ENCODE assay signal across 19 mouse cellular contexts in the genomic region with DNA sequence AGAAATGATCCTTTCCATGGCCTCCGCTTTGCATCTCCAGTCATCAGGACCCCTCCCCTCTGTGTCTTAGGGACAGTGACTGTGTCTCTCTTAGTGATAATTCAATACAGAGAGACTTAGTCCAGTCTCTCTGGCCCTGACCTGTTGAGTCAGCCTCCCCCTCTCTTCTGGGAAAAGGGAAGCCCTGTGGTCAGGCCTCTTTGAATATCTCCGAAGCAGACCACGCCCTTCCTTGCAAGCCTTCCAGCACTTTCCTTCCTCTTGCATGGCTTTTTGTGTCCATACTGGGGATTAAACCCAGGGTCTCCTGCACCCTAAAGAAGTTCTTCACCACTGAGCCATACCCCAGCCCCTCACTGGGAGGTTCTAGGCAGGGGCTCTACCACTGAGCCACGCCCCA. TPM values are rescaled to one million over a fixed set of nuclear protein-coding genes. Genes with fewer than 3 reads are reported as not detected.
A peak's percentile ranks its signal among the peaks of the same experiment; 100 is the strongest.
DNase-seq lines count a peak whose midpoint lies in the region; ATAC-seq lines count a peak whose summit lies in the region.
"Had no signal": no experiment of that assay in that cellular context is flagged by ENCODE, and none has a peak within 500 bp of the region (broad histone marks: within the 10 kb centered on the region; RNA-seq: fewer than 3 reads in every experiment).

No protein-coding gene starts in this region.

- DNase-seq in heart, adult 11 months = peak; percentile 93
- no peak for DNase-seq in heart, postnatal 36 days
- DNase-seq in 3T3-L1 (ENCODE audit: low read depth, low spot score) = peak; percentile 35
- DNase-seq in NIH3T3 (ENCODE audit: low read depth) = peak; percentile 42
- no peak for DNase-seq in right cerebral cortex, postnatal 25 days
- DNase-seq in spleen, postnatal 4 days (ENCODE audit: low spot score in 2 of 2) = no peak
- DNase-seq in kidney, adult 8-10 months = no peak
- DNase-seq: cerebellum, adult 11 months; cerebellum, postnatal 14 days; gastrocnemius, adult 2 months; kidney, adult 2 months; kidney, postnatal 25 days; liver, embryonic 13.5 days; lung, adult 2 months; right cerebral cortex, postnatal 4 days; thymus, postnatal 36 days had no signal

- ATAC-seq in megakaryocyte, adult 5-6 weeks (ENCODE audit: poor library complexity, severe bottlenecking) = peak; percentile 92
- ATAC-seq: midbrain, embryonic 13.5 days had no signal

- intact Hi-C loops in heart, postnatal 36 days (cut with DNase I) = no loop called here

RNA-seq across cellular contexts. Expression of gene Rasgrp4, which starts 9.4 kb away (rescaled TPM):
- total RNA-seq in heart, postnatal 36 days (2021) = 1 to 10 TPM; 1.4 to 1.5 TPM
- total RNA-seq in megakaryocyte, adult 5-6 weeks (2015) = 75.1 and 80.4 TPM in 2 replicates
- 25.6 and 58.0 TPM in 2 replicates for total RNA-seq in megakaryocyte, adult 5-6 weeks (2017)

RNA-seq across cellular contexts. Expression of gene Fam98c, which starts 12.0 kb away (rescaled TPM):
- total RNA-seq in heart, postnatal 36 days (2021) = 10 to 100 TPM; 10.6 to 12.0 TPM
- 26.5 and 26.7 TPM in 2 replicates for total RNA-seq in megakaryocyte, adult 5-6 weeks (2015)
- total RNA-seq in megakaryocyte, adult 5-6 weeks (2017) = 24.0 and 24.2 TPM in 2 replicates

RNA-seq across cellular contexts. Expression of gene Ryr1, which starts 19.0 kb away (rescaled TPM):
- under 1 TPM; 0.03 to 0.08 TPM for total RNA-seq in heart, postnatal 36 days (2021)
- 0.52 and 0.78 TPM in 2 replicates for total RNA-seq in megakaryocyte, adult 5-6 weeks (2015)
- 0.69 and 0.92 TPM in 2 replicates for total RNA-seq in megakaryocyte, adult 5-6 weeks (2017)
- total RNA-seq: heart, postnatal 25 days had no signal

RNA-seq across cellular contexts. Expression of gene Ggn, which starts 26.0 kb away (rescaled TPM):
- total RNA-seq in heart, postnatal 36 days (2021) = under 1 TPM; 0.19 to 0.31 TPM
- 0.80 and 0.91 TPM in 2 replicates for total RNA-seq in megakaryocyte, adult 5-6 weeks (2015)
- 0.29 and 0.81 TPM in 2 replicates for total RNA-seq in megakaryocyte, adult 5-6 weeks (2017)

RNA-seq across cellular contexts. Expression of gene Spred3, which starts 26.2 kb away (rescaled TPM):
- under 1 TPM; 0.44 to 0.89 TPM for total RNA-seq in heart, postnatal 36 days (2021)
- 0.66 and 1.3 TPM in 2 replicates for total RNA-seq in megakaryocyte, adult 5-6 weeks (2015)
- total RNA-seq in megakaryocyte, adult 5-6 weeks (2017) = 0.77 and 0.94 TPM in 2 replicates

Comparison
In these comparisons a context has a peak if more than half of its experiments do, and no peak if none do; other contexts are left out.
1. DNase-seq: peak in heart, adult 11 months (single experiment), 3T3-L1 (single experiment) and NIH3T3 (single experiment); none in heart, postnatal 36 days (0 of 2), right cerebral cortex, postnatal 25 days (single experiment), spleen, postnatal 4 days (0 of 2) and kidney, adult 8-10 months (0 of 2).
2. RNA of gene Rasgrp4, which starts 9.4 kb away (total RNA-seq): 25.6 to 80.4 TPM in megakaryocyte, adult 5-6 weeks; 1.4 to 1.5 TPM in heart, postnatal 36 days; every median in the first group is over 10 times any median in the second.